In genomic region chr5:109556591-109557320, GRCm38 (mm10) we compare ENCODE assay signal across 8 mouse cellular contexts. TPM values are rescaled to one million over a fixed set of nuclear protein-coding genes. Genes with fewer than 3 reads are reported as not detected.
A peak's percentile ranks its signal among the peaks of the same experiment; 100 is the strongest.
DNase-seq lines count a peak whose midpoint lies in the region; ATAC-seq lines count a peak whose summit lies in the region.

No protein-coding gene starts in this region.

- peak; percentile 99 for DNase-seq in CD4-positive helper T cell, adult 2 months (ENCODE audit: low read depth, low spot score)
- DNase-seq in embryo, embryonic 10.5 days (ENCODE audit: low spot score) = peak; percentile 90
- peak; percentile 82 to 92 for DNase-seq in gastrocnemius, postnatal 4 days (ENCODE audit: low spot score in 2 of 2)
- peak; percentile 82 to 92 for DNase-seq in kidney, postnatal 25 days
- DNase-seq in lung, postnatal 10 days = peak; percentile 96
- peak; percentile 91 for DNase-seq in ovary, postnatal 36 days (ENCODE audit: low spot score)
- peak; percentile 89 to 90 for DNase-seq in urinary bladder, adult 18-20 months (ENCODE audit: low spot score in 2 of 2)

- ATAC-seq in activated CD4-positive, CD25-positive, alpha-beta regulatory T cell, adult 4 months = peak; percentile 26

RNA-seq across cellular contexts. Expression of gene Crlf2, which starts 2.0 kb away (rescaled TPM):
- polyA plus RNA-seq in activated CD4-positive, CD25-positive, alpha-beta regulatory T cell, adult 4 months (2017; shearing (Covaris generic)) = 1 to 10 TPM; 7.7 to 9.8 TPM
- total RNA-seq in gastrocnemius, postnatal 4 days (2021) = 10 to 100 TPM; 13.6 to 18.0 TPM

Comparison
In these comparisons a context has a peak if more than half of its experiments do, and no peak if none do; other contexts are left out.
1. Peak in every context shown above with its lines: DNase-seq and ATAC-seq.